Comparison of ENCODE assay signal across 20 mouse cellular contexts in the genomic region with DNA sequence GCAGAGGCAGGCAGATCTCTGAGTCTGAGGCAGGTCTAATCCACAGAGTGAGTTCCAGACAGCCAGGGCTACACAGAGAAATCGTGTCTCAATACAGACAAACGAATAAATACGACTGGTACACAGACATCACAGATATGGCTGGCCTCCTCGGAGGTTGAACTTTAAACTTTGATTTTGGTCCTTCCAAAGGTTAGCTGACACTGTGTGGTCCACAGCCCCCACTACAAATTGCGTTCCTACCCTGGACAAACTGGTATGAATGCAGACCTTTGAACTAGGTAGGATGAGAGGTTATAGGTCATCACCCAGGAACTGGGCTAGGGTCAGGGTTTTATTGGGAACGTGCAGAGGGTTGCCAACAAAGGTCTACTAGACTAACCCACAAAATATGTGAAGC. TPM values are rescaled to one million over a fixed set of nuclear protein-coding genes. Genes with fewer than 3 reads are reported as not detected.
"Had no signal": no experiment of that assay in that cellular context is flagged by ENCODE, and none has a peak within 500 bp of the region (broad histone marks: within the 10 kb centered on the region; RNA-seq: fewer than 3 reads in every experiment).

No protein-coding gene starts in this region.

- H3K27ac ChIP-seq: limb, embryonic 10.5 days; limb, embryonic 13.5 days; liver, embryonic 14.5 days; lung, embryonic 15.5 days; midbrain, embryonic 10.5 days; neural tube, embryonic 12.5 days; neural tube, embryonic 15.5 days; stomach, embryonic 15.5 days had no signal

- H3K27me3 ChIP-seq: lung, embryonic 15.5 days; stomach, embryonic 15.5 days had no signal

- H3K4me2 ChIP-seq: limb, embryonic 13.5 days; lung, embryonic 15.5 days; neural tube, embryonic 12.5 days; neural tube, embryonic 15.5 days; stomach, embryonic 15.5 days had no signal

- H3K4me3 ChIP-seq: limb, embryonic 10.5 days; limb, embryonic 13.5 days; lung, embryonic 15.5 days; megakaryocyte, embryonic 14.5 days; midbrain, embryonic 10.5 days; neural tube, embryonic 12.5 days; neural tube, embryonic 15.5 days; stomach, embryonic 15.5 days had no signal

- H3K9ac ChIP-seq: limb, embryonic 13.5 days; liver, embryonic 14.5 days; lung, embryonic 15.5 days; neural tube, embryonic 12.5 days; neural tube, embryonic 15.5 days; stomach, embryonic 15.5 days had no signal

- H3K4me1 ChIP-seq: limb, embryonic 13.5 days; lung, embryonic 15.5 days; neural tube, embryonic 12.5 days; stomach, embryonic 15.5 days had no signal

- H3K9me3 ChIP-seq: limb, embryonic 10.5 days; limb, embryonic 13.5 days; lung, embryonic 15.5 days; megakaryocyte, embryonic 14.5 days; midbrain, embryonic 10.5 days; neural tube, embryonic 12.5 days; neural tube, embryonic 15.5 days; stomach, embryonic 15.5 days had no signal

- DNase-seq: kidney, adult 11 months; kidney, postnatal 10 days; kidney, postnatal 4 days; lung, postnatal 10 days; lung, postnatal 36 days; midbrain, embryonic 14.5 days; retina, postnatal 1 day; right cerebral cortex, postnatal 25 days; spleen, adult 18-20 months; thymus, postnatal 25 days had no signal

- H3K36me3 ChIP-seq: limb, embryonic 10.5 days; limb, embryonic 13.5 days; lung, embryonic 15.5 days; midbrain, embryonic 10.5 days; neural tube, embryonic 12.5 days; neural tube, embryonic 15.5 days; stomach, embryonic 15.5 days had no signal

RNA-seq across cellular contexts. Expression of a gene that starts 47.2 kb away (rescaled TPM):
- total RNA-seq: left cerebral cortex, adult 18-20 months had no signal
